Mouse (Mus musculus): ENCODE results near the gene Gm1993.
"Not testable (repeated sequence)": the region's sequence is repeated elsewhere in the genome, so short reads cannot be mapped to it uniquely, and the experiment has no call there.

Gene Gm1993

GRCm38 (mm10) chrX:25570352-25570751, at the start of gene Gm1993:
TSS of gene Gm1993 (minus strand) at chrX:25570452.
- DNase-seq (ENCODE audit: low spot score): not testable (repeated sequence)

Data from ovary, adult 18-20 months (tissue).